Mouse (Mus musculus): ENCODE measurements at regions not wholly inside any gene's neighbourhood (a gene's known extent, or its start where the extent isn't known, plus 50 kb on each side); places are given as distances from the start of the nearest gene placed in this dataset.

DNA sequence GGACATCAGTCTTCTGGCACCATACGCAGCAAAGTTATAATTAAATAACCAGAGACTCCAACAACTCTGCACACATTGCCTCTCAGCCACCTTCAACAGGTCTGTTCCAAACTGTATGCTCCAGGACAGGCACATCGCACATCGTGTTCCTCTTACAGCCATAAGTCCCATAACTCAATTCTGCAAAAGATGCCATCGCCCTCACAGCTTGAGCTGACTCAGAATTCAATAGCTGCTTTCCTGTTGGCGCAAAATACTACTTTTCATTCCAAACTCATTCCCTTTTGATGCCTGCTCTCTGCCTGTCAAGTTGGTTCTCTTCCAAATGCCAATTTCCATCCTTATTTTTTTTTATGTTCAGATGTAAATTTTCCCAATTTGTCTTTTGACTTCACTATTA lies 761.0 kb downstream of the Slitrk1 start:
- Histone ChIP-seq H3K27me3 (replicated peaks) (no peaks in the 10 kb centered on the region), H3K4me2 (replicated peaks) (no peak overlapping the region), H3K9me3 (no peaks in the 10 kb centered on the region), H3K4me1 (no peaks in the 10 kb centered on the region), H3K27ac (no peak overlapping the region), H3K36me3 (no peaks in the 10 kb centered on the region), H3K4me3 (no peak overlapping the region), H3K9ac (no peak overlapping the region)
- ATAC-seq (ENCODE audit: low FRiP score, low read depth): no peak
- 84% methylated on average over 5 of the region's 5 CpGs for WGBS

DNA sequence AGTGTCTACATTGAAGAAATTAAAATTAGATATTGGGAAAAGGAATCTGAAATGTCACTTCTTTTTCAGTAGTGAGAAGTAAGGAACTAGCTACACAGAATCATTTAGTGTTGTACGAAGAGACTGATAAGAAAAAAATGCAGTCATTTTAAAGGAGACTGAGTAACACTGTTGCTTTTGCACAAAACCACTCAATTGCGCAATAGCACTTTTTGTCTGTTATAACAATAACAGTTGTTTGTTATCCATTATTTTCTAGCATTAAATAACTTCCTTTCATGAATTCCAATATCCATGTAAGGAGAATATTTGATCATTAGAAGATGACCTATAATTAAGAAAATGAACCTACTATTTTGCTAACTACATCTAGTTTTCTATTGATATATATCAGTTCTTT lies 790.8 kb downstream of the Slitrk1 start:
- Histone ChIP-seq H3K36me3 (no peaks in the 10 kb centered on the region), H3K9ac (no peak overlapping the region), H3K27me3 (replicated peaks) (no peaks in the 10 kb centered on the region), H3K4me1 (no peaks in the 10 kb centered on the region), H3K4me3 (no peak overlapping the region), H3K9me3 (no peaks in the 10 kb centered on the region), H3K27ac (no peak overlapping the region), H3K4me2 (replicated peaks) (no peak overlapping the region)
- whole genome bisulfite sequencing: 90% methylated on average over 2 of the region's 2 CpGs
- ATAC-seq (ENCODE audit: low FRiP score, low read depth): no peak

DNA sequence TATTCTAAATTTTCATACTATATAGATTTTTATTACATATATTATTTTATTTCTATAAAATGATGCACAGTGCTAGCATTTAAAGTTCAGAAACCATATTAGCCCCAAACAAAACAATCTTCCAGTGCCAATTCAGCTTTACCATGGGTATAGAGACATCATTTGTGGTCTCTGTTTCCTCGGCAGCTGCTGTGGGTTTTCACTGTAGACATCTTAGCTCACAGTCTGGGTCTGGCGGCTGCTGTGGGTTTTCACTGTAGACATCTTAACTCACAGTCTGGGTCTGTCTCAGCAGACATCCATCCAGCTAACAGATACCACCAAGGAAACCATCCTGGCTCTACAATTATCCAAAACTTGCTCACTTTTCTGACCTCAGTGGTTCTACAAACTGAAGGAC lies 808.9 kb downstream of the Slitrk1 start:
- Histone ChIP-seq H3K4me1 (no peaks in the 10 kb centered on the region), H3K36me3 (no peaks in the 10 kb centered on the region), H3K27ac (no peak overlapping the region), H3K4me2 (replicated peaks) (no peak overlapping the region), H3K4me3 (no peak overlapping the region), H3K27me3 (replicated peaks) (no peaks in the 10 kb centered on the region), H3K9me3 (no peaks in the 10 kb centered on the region), H3K9ac (no peak overlapping the region)
- no peak for ATAC-seq (ENCODE audit: low FRiP score, low read depth)
- 85% methylated on average over 2 of the region's 2 CpGs for WGBS

DNA sequence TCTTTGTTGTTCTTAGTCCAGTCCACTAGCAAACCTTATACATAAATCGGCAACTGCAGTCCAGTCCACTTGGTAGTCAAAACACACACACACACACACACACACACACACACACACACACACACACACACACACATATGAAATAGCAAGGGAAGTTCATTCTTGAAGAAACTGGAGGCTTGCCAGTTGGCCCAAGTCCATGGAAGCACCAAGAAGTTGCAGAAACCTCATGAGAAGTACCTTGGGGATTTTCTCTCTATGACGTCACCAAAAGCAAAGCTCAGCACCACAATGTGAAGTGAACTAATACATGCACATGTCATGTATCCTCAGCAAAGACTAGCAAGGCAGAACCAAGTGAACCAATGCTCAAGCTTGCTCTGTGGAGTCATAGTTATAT lies 823.0 kb downstream of the Slitrk1 start:
- Histone ChIP-seq H3K9ac (no peak overlapping the region), H3K4me2 (replicated peaks) (no peak overlapping the region), H3K9me3 (no peaks in the 10 kb centered on the region), H3K27me3 (replicated peaks) (no peaks in the 10 kb centered on the region), H3K4me3 (no peak overlapping the region), H3K27ac (no peak overlapping the region), H3K36me3 (no peaks in the 10 kb centered on the region), H3K4me1 (no peaks in the 10 kb centered on the region)
- ATAC-seq (ENCODE audit: low FRiP score, low read depth): no peak
- 87% methylated on average over 2 of the region's 2 CpGs for WGBS

DNA sequence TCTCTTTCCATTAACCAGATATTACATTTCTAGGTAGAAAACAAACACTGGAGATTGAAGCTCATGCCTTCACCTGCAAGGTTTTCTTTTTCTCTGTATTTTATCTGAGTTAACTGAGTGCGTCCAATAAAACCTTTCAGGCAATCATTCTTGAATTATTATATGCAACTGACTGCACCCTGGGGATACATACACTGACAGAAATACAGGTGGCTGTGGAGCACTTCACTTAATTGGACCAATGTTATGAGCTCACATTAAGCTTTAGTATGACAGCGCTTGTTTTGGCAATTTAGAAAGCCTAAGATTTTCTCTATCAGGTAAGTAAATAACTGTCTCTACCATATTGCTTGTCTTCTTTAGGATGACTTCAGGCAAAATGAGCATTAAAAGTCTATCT lies 864.0 kb downstream of the Slitrk1 start:
- no peak for ATAC-seq (ENCODE audit: low FRiP score, low read depth)
- Histone ChIP-seq H3K27ac (no peak overlapping the region), H3K36me3 (no peaks in the 10 kb centered on the region), H3K9ac (no peak overlapping the region), H3K4me3 (no peak overlapping the region), H3K4me1 (no peaks in the 10 kb centered on the region), H3K27me3 (replicated peaks) (no peaks in the 10 kb centered on the region), H3K4me2 (replicated peaks) (no peak overlapping the region), H3K9me3 (no peaks in the 10 kb centered on the region)
- WGBS: 72% methylated on average over 2 of the region's 2 CpGs

DNA sequence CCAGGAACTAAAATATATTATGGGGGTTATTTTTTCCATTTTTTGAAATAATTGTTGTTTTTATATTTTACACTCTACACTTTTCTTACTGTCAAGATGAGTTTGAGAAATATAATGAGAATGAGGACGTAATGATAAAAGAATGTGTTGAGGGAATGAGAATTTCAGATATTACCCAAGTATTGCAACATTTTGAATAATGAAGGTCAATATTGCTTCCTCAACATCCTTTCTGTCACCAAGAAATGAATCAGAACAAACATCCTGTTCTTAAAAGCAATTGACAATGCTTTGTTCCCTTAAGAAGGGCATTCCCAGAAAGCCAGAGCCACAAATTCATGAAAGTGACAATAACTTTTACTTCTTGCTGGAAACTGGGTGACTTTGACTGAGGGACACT lies 878.0 kb downstream of the Slitrk1 start:
- Histone ChIP-seq H3K4me1 (no peaks in the 10 kb centered on the region), H3K9ac (no peak overlapping the region), H3K9me3 (no peaks in the 10 kb centered on the region), H3K27ac (no peak overlapping the region), H3K4me2 (replicated peaks) (no peak overlapping the region), H3K27me3 (replicated peaks) (no peaks in the 10 kb centered on the region), H3K36me3 (no peaks in the 10 kb centered on the region), H3K4me3 (no peak overlapping the region)
- 90% methylated on average over 1 of the region's 1 CpGs for WGBS
- ATAC-seq (ENCODE audit: low FRiP score, low read depth): no peak

DNA sequence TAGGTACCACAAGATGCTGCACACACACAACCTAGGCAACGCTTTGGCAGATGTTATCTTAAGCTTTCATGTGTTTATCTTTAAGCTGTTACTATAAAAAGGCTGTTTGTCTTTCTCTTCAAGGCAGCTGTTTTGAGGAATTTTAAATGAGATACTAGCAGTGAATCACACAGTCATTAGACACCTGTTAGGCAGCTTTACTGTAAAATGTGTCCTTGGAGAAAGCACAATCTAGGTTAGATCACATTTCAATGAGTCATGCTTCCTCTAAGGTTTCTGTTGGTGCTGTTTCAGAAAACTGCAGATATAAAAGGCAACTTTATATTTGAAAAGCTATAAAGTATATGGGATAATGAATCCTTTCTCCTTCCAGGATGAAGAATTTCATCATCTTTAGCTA lies 879.8 kb downstream of the Slitrk1 start:
- Histone ChIP-seq H3K27ac (no peak overlapping the region), H3K4me3 (no peak overlapping the region), H3K27me3 (replicated peaks) (no peaks in the 10 kb centered on the region), H3K9me3 (no peaks in the 10 kb centered on the region), H3K4me1 (no peaks in the 10 kb centered on the region), H3K9ac (no peak overlapping the region), H3K36me3 (no peaks in the 10 kb centered on the region), H3K4me2 (replicated peaks) (no peak overlapping the region)
- WGBS: 78% methylated on average over 1 of the region's 1 CpGs
- ATAC-seq (ENCODE audit: low FRiP score, low read depth): no peak

DNA sequence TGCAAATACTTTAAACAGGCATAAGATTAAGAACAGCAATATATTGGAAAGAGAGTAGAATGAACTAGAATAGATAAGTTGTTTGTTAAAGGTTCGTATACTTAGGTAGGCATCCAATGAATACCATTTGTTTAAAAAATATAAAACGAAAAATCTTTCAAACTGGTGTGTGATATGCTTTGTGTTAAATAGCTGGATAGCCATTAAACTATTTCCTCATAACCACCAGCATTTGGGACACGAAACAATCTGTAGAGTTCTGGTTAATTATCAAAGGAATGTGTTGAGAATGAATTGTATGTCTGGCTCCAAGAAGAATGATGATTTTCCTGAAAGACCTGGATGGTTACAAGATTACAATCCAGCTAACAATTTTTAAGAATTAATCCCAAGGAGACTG lies 891.4 kb downstream of the Slitrk1 start:
- 81% methylated on average over 3 of the region's 3 CpGs for WGBS
- ATAC-seq (ENCODE audit: low FRiP score, low read depth): no peak
- Histone ChIP-seq H3K4me2 (replicated peaks) (no peak overlapping the region), H3K9me3 (no peaks in the 10 kb centered on the region), H3K36me3 (no peaks in the 10 kb centered on the region), H3K4me3 (no peak overlapping the region), H3K4me1 (no peaks in the 10 kb centered on the region), H3K27me3 (replicated peaks) (no peaks in the 10 kb centered on the region), H3K27ac (no peak overlapping the region), H3K9ac (no peak overlapping the region)

DNA sequence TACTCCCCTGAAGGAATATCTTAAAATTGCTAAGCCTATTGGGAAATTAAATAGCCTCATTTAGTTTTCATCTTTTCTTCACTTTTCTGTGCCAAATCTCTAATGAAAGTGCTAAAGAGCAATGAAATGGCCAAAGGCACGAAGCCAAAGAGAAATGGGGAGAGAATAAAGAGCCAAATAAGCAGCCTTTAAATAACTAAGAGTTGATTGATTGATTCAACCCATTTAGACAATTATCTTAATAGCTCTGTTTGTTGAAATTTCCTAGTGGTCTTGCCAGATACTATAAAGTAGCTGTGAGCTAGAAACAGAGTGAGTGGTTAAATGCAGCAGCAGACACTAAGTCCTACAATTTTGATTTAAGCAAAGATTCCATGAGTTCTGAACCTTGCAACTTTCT lies 891.9 kb downstream of the Slitrk1 start:
- Histone ChIP-seq H3K9me3 (no peaks in the 10 kb centered on the region), H3K27me3 (replicated peaks) (no peaks in the 10 kb centered on the region), H3K27ac (no peak overlapping the region), H3K4me1 (no peaks in the 10 kb centered on the region), H3K36me3 (no peaks in the 10 kb centered on the region), H3K9ac (no peak overlapping the region), H3K4me3 (no peak overlapping the region), H3K4me2 (replicated peaks) (no peak overlapping the region)
- 58% methylated on average over 1 of the region's 1 CpGs for WGBS
- no peak for ATAC-seq (ENCODE audit: low FRiP score, low read depth)

DNA sequence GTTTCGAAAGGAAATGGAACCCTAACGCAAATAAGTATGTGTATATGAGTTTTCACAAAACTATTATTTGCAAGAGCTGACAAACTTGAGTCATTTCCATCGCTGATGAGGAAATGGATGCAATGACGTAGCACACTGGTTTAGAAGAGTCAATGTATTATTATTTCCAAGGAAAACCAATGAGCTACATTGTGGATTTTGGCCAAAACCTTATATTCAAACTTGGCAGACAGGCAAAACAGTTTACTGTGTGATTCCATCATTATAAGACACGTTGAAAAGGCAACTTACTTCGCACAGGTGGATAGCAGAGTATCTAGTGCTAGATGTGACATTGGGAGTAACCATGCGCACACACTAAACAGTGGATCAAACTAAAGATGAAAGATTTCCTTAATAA lies 892.6 kb downstream of the Slitrk1 start:
- H3K4me1 ChIP-seq: no peaks in the 10 kb centered on the region
- no peak for ATAC-seq (ENCODE audit: low FRiP score, low read depth)
- H3K27me3 ChIP-seq (replicated peaks): no peaks in the 10 kb centered on the region
- 88% methylated on average over 7 of the region's 7 CpGs for WGBS
- H3K4me3 ChIP-seq: no peak overlapping the region
- no peak overlapping the region for H3K27ac ChIP-seq
- no peaks in the 10 kb centered on the region for H3K36me3 ChIP-seq
- H3K4me2 ChIP-seq (replicated peaks): no peak overlapping the region
- H3K9me3 ChIP-seq: no peaks in the 10 kb centered on the region
- H3K9ac ChIP-seq: no peak overlapping the region

DNA sequence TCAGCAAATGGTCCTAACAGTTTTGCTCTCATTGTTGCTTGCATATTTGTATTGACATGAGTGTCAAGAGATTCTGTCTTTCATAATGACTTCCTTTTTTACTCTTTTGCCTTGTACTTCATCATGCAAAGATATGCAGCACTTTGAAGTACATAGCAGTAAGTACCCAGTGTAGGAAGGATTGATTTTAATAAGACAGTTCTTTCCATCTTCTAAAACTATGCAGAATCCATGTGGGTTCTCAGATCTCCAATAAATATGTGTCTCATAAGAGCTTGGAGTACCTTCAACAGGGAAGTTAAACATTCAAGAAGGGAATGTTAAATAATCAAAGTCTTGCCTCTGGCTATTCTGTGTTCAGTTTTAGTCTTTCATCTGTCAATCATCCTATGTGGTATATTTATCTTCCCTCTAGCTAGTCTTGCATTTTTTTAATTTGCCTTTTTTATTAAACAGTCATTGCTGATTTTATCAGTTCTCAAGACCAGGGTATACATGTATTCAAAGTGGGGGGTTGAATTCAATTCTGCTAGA lies 926.1 kb downstream of the Slitrk1 start:
- no peaks in the 10 kb centered on the region for H3K27me3 ChIP-seq (replicated peaks)
- H3K9ac ChIP-seq: no peak overlapping the region
- no peak overlapping the region for H3K4me2 ChIP-seq (replicated peaks)
- no peak overlapping the region for H3K27ac ChIP-seq
- no peak for ATAC-seq (ENCODE audit: low FRiP score, low read depth)
- H3K36me3 ChIP-seq: no peaks in the 10 kb centered on the region
- no peaks in the 10 kb centered on the region for H3K9me3 ChIP-seq
- no peaks in the 10 kb centered on the region for H3K4me1 ChIP-seq
- no peak overlapping the region for H3K4me3 ChIP-seq

DNA sequence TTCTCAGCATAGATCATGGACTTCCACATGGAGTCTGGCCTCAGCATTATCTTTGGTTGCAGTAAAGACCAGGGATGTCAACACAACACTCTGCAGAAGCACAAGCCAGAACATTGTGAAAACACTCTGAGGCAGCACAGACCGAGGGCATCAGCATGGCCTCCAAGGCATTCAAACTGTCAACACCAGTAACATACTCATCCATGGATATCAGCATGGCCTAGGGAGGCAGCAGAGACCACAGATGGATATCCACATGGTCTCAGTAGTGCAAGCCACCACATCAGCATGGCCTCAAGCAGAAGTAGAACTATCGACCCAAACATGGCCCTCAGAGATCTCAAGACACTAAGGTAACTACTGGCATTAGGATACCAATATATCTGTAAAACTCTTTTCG lies 935.8 kb downstream of the Slitrk1 start:
- H3K36me3 ChIP-seq: no peaks in the 10 kb centered on the region
- H3K9me3 ChIP-seq: no peaks in the 10 kb centered on the region
- 85% methylated on average over 3 of the region's 3 CpGs for WGBS
- no peak overlapping the region for H3K4me3 ChIP-seq
- no peak overlapping the region for H3K27ac ChIP-seq
- no peak for ATAC-seq (ENCODE audit: low FRiP score, low read depth)
- H3K27me3 ChIP-seq (replicated peaks): no peaks in the 10 kb centered on the region
- no peaks in the 10 kb centered on the region for H3K4me1 ChIP-seq
- H3K9ac ChIP-seq: no peak overlapping the region
- no peak overlapping the region for H3K4me2 ChIP-seq (replicated peaks)

DNA sequence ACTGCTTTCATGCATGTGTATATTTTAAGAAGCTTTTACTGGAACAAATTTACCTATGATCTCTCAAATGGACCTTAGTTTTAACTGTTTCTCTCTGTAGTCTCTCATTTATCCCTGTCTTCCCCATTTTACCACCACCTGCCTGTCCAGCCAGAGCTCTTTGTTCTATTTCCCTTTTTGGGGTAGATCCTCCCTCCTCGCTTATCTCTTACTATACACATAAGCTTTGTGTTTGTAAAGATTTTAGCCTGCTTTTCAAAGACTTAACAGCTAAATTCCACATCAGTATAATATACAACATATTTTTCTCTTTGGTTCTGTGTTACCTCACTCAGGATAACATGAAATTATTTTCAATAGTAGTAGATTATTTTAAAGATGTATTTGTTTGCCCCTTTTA lies 961.9 kb downstream of the Slitrk1 start:
- Histone ChIP-seq H3K4me3 (no peak overlapping the region), H3K4me2 (replicated peaks) (no peak overlapping the region), H3K9me3 (no peaks in the 10 kb centered on the region), H3K4me1 (no peaks in the 10 kb centered on the region), H3K27ac (no peak overlapping the region), H3K9ac (no peak overlapping the region), H3K36me3 (no peaks in the 10 kb centered on the region), H3K27me3 (replicated peaks) (no peaks in the 10 kb centered on the region)
- ATAC-seq (ENCODE audit: low FRiP score, low read depth): no peak
- WGBS: 83% methylated on average over 1 of the region's 1 CpGs

DNA sequence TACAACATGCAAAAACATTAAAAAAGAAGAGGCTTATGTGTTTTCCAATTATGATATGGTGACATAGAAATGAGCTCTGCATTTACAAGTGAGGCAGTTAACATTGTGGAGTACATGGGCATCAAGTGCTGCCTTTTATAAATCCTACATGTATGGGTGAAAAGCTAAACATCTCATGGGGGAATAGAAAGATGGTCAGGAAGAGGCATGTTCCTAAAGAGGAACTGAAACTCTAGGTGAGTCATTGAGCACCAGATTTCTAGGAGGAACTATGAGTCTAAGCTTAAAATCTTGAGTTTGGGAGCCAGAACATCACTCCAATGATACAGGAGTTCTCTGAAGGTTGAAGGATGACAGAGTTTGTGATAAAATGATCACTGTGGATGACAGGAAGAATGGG lies 1010.2 kb downstream of the Slitrk1 start:
- no peak overlapping the region for H3K27ac ChIP-seq
- no peaks in the 10 kb centered on the region for H3K27me3 ChIP-seq (replicated peaks)
- no peaks in the 10 kb centered on the region for H3K9me3 ChIP-seq
- H3K4me1 ChIP-seq: no peaks in the 10 kb centered on the region
- no peaks in the 10 kb centered on the region for H3K36me3 ChIP-seq
- H3K4me3 ChIP-seq: no peak overlapping the region
- ATAC-seq (ENCODE audit: low FRiP score, low read depth): no peak
- H3K9ac ChIP-seq: no peak overlapping the region
- H3K4me2 ChIP-seq (replicated peaks): no peak overlapping the region
